Mouse (Mus musculus) testis, adult 2 months (tissue): ENCODE results near the gene Fhad1.

Source experiments
- CTCF ChIP-seq: fragments of 200-500 bp; IDR thresholded peaks from 2 replicates; pipeline ENCODE4 v1.5.1; 2012; ENCODE audit warnings: low read depth, mild to moderate bottlenecking, inconsistent platforms, low read length, moderate library complexity; ENCODE audit not compliant: control insufficient read depth, insufficient read depth, insufficient replicate concordance
- POLR2A ChIP-seq: fragments of 200-500 bp; IDR thresholded peaks from 2 replicates; pipeline ENCODE4 v1.6.1; 2012; ENCODE audit warnings: low read depth, mild to moderate bottlenecking, inconsistent platforms, low read length, moderate library complexity; ENCODE audit not compliant: control insufficient read depth

DNA sequence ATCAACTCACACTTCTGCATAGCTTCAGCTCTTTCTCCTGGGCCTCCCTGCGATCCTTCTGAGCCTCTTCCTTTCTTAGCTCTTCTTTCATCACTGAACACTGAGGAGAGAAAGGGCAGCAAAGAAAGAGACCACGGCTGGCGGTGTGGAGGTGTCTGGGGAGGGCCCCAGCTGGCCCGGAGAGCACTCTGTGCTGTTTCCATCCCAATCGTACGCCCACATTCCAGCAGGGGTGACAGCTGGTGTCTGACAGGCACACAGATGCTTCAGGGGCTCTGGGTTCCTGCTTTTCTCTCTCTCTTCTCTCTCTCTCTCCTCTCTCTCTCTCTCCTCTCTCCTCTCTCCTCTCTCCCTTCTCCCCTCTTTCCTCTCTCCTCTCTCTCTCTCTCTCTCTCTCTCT, 50.3 kb downstream of the Fhad1 start:
- TF ChIP-seq POLR2A (no peak), CTCF (no peak)
